Mouse (Mus musculus): ENCODE measurements at regions not wholly inside any gene's neighbourhood (a gene's known extent, or its start where the extent isn't known, plus 50 kb on each side); places are given as distances from the start of the nearest gene placed in this dataset.
A peak's percentile ranks its signal among the peaks of the same experiment; 100 is the strongest.

GRCm38 (mm10) chr19:15649368-15649767 is 297.8 kb downstream of the Psat1 start:
- peak in 1 of 2 experiments; percentile 35 for DNase-seq (ENCODE audit: low spot score in 2 of 2)

DNA sequence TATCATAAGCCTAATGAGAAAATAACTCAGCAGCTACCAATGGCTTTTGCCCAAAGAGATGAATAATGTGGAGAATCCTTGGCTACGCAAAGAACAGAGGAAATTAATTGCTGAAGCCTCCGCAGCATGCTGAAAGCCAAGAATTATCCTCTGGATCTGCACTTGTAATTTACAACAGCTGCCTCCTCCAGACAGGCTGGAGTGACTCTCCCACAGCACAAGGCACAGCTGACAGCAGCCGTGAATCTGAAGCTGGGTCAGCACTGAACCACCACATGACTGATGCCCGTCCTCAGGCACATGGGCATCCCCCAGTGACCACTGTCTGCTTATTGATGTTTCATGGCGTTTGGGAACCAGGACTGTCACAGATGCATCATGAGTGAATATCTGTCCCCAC is 299.8 kb downstream of the Psat1 start:
- no peak for DNase-seq (ENCODE audit: low spot score in 2 of 2)

- no peak for DNase-seq (ENCODE audit: low spot score in 2 of 2)
Measured at GRCm38 (mm10) chr19:15644786-15645185, 302.4 kb downstream of the Psat1 start.

GRCm38 (mm10) chr19:15617233-15617915 is 329.8 kb downstream of the Psat1 start:
- DNase-seq (ENCODE audit: low spot score in 2 of 2), result peak; percentile 28 to 71

GRCm38 (mm10) chr19:15614648-15615561 is 332.2 kb downstream of the Psat1 start:
- DNase-seq (ENCODE audit: low spot score in 2 of 2), result peak; percentile 18 to 33

DNA sequence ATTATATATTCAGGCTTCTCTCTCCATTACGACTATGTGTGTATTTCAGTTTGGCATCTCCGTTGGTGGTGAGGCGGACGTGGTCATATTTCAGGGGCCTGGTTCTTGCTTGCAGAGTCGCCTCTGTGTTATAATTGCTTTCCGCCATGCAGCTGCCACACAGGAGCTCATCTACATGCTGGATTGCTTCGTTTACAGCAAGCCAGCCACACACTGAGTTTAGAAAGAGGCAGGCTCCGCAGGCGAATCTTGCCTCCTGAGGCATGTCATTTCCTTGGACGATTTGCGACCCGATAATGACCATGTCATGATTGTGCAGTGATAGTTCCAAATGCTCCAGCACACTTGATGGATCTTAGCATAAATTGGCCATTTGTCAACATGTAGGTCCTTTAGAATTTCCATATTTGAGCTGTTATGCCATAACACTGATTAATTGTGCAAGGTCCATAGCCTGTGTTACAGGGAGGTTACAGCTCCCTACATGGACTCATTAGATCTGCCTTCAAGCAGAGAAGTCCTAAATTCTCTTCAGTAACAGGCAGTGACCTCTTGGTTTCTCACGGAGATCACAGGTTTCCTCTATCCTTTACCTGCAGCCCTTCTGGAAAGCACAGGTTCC is 335.9 kb downstream of the Psat1 start:
- DNase-seq (ENCODE audit: low spot score in 2 of 2), result no peak

GRCm38 (mm10) chr19:15606440-15606839 is 340.7 kb downstream of the Psat1 start:
- DNase-seq (ENCODE audit: low spot score in 2 of 2), result no peak

- no peak for DNase-seq (ENCODE audit: low spot score in 2 of 2)
Measured at GRCm38 (mm10) chr19:15592821-15593220, 354.3 kb downstream of the Psat1 start.

DNA sequence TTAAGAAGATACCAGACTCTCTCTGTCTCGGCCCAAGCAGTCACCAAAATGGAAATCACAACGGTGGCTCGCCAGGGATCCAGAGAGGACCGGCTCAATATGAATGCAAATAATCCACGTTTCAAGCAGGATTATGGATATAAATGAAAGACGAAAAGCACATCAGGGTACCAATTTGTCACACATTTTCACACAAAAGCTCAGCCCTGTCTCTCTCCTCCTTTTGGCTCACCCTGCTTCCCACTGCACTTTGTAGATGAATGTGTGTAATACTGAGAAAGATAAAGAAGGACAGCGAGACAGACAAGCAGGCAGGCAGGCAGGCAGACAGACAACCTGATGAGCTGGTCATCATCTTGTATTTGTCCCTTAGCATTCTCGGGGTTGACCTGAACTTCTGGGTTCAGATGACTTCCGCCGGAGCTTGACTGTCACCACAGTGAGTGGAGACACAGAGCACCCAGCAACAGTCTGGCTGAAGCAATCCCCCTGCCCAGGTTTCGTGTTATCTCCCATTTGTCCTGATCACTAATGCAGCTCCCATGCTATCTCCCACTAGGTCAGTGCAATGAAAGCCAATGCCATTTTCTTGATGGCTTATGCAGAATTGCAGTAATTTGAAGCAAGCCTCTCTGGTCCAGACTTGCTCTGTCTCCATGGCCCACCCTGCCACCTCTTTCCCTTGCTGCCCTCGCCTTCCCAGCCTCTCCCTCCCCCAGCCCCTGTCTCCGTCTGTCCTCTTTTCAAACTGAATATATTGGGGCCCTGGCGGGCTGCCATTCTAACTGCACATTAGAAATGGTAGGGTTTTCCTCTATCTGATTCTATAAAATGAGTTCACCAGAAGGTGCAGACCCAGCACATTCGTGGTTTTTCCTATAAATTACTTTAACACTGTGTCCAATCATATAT is 363.1 kb downstream of the Psat1 start:
- DNase-seq (ENCODE audit: low spot score in 2 of 2), result no peak

- no peak for DNase-seq (ENCODE audit: low spot score in 2 of 2)
Measured at GRCm38 (mm10) chr19:15583106-15583781, 363.9 kb downstream of the Psat1 start.

- no peak for DNase-seq (ENCODE audit: low spot score in 2 of 2)
Measured at GRCm38 (mm10) chr19:15571204-15571603, 375.9 kb downstream of the Psat1 start.

DNA sequence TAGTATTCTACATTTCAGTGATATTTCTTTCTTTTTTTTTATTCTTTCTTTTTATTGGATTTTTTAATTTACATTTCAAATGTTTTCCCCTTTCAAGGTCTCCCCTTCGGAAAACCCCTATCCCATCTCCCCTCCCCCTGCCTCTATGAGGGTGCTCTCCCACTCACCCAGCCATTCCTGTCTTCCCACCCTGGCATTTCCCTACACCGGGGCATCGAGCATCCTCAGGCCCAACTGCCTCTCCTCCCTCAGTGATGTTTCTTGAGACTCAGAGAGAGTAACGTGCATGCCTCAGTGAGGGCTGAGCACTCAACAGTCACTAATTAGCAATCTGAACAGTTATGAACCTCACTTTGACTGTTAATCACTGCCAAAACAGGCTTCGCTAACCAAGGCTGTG is 385.6 kb downstream of the Psat1 start:
- no peak for DNase-seq (ENCODE audit: low spot score in 2 of 2)

GRCm38 (mm10) chr19:15553953-15554352 is 393.2 kb downstream of the Psat1 start:
- DNase-seq (ENCODE audit: low spot score in 2 of 2), result no peak

- DNase-seq (ENCODE audit: low spot score in 2 of 2), result no peak
Measured at GRCm38 (mm10) chr19:15517853-15518252, 429.3 kb downstream of the Psat1 start.

DNA sequence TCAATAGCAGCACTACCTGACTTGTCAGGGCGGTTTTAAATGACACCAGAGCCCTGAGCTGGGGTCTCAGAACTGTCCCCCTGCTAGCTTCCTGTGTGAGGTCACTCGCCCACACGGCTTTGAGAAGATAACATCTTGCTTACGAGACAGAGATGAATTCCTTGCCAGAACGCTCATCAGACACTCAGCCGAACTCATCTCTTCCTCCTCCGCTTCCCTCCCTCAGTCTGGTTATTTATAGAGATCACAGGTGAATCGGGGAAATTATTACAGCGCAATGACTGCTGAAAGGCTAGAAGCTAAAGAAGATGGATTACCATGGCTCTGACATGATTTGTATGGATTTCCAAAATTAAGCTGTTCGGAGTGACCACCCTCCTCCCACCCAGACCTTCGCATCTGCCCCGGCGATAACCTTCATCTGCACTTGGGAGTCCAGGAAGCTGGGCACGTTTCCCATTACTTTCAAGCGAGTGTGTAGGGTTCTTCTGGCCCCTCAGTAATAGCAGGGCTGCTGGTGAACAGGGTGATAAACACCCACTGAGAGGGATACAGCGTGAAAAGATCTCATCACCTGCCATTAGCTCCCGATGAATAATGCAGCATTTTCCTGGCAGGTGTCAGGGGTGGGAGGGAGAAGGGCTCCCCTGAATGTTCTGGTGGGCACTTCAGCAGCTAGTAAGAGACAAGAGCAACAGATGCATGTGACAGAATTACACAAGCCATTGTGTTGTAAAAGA is 430.4 kb downstream of the Psat1 start:
- DNase-seq (ENCODE audit: low spot score in 2 of 2), result no peak

GRCm38 (mm10) chr19:15513197-15513596 is 433.9 kb downstream of the Psat1 start:
- no peak for DNase-seq (ENCODE audit: low spot score in 2 of 2)

DNA sequence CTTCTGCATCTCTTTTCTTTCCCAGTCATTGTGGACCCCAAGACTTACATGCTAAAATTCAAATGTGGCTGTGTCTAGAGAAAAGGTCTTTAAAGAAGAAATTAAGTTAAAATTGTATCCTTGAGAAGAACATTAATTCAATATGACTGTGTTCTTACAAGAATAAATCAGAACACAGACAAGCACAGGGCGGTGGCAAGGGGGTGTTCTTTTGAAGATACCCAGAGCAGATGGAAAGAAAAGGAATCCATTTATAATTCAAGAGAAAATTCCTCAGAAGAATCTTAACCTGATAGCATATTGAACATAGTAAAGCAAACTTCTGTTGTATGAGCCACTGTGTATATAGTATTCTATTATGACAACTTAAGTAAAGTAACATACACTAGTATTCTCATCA is 436.7 kb downstream of the Psat1 start:
- DNase-seq (ENCODE audit: low spot score in 2 of 2), result no peak

DNA sequence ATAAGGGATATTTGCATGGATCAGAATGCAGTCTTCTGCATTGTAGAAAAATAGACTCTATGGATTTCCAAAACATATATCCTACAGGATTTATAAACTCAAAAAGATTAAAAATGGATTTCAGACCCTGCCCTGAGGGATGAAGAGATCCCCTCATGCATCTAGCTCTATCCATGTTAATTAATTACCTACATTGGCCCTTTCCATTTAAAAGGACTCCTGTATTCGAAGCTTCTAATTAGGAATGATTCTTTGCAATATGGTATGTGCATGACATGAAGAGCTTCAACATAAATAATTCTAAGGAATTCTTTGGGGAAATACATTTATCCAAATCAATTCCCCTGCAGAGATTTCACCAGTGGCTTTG is 444.2 kb downstream of the Psat1 start:
- no peak for DNase-seq (ENCODE audit: low spot score in 2 of 2)

DNA sequence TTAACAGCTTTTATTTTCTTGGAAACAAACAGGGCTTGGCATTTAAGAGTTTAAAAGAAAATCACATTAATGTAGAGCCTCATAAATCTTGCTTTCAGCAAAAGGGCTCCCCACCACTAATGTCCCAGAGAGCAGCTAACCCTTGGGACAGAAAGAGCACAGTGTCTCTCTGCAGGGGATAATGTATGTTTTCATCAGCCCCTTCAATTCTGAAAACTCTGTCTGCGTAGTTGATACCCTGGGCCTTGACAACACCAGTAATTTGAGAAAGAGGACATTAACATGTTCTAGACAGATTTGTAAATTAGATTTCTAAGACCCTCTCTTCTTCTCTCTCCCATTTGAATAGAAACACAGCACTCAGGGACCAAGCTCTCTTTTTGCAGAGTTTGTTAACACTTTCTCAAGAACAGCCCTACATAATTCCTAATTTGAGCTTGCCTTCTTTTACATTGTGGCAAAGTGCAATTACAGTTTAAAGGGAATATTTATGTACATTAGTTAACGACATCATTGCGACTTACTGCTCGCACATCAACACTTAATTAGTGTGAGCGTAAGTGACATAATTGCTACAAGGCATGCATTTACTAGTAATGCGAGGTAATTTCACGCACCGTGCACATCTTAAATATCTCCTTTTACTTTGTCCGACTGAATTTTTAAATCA is 444.7 kb downstream of the Psat1 start:
- DNase-seq (ENCODE audit: low spot score in 2 of 2), result no peak

Measured in layer of hippocampus, adult 8-10 months (tissue).